Mouse (Mus musculus) ES-Bruce4 (cell line): ENCODE measurements around the gene Fndc3b.

Experiments
- CTCF ChIP-seq: IDR thresholded peaks from one replicate; pipeline ENCODE4 v1.8.1; 2011; ENCODE audit warnings: low read depth, low read length
- EP300 ChIP-seq: IDR thresholded peaks from 2 replicates; pipeline ENCODE4 v1.6.1; 2011; ENCODE audit warnings: low read depth, low read length; ENCODE audit not compliant: insufficient read depth
- POLR2A ChIP-seq: IDR thresholded peaks from one replicate; pipeline ENCODE4 v1.8.1; 2011; ENCODE audit warnings: low read length; ENCODE audit not compliant: insufficient read depth

DNA sequence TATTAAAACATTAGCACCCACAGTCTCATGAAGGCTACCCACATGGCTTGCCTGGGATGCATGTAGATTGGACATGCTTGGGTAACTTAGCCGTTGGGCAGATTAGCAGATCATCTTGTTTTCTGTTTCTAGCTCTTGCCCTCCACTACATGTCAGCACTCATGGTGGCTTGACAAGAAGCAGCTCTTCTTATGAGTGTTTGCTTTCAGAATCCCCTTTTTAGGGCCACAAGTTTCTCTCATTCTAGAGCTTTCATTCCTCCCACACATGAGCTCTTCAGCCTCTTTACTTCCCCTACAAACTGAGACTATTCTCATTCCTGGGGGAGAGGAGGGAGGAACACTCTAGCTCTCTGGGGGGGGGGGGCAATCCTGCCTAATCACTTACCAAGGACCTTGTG is 321.2 kb downstream of the Fndc3b start:
- TF ChIP-seq POLR2A (no peak), EP300 (no peak), CTCF (no peak)
